Mouse (Mus musculus) C2C12 (cell line): ENCODE results near the gene Celf2.

Experiments used
- CTCF ChIP-seq: IDR thresholded peaks from one replicate; pipeline ENCODE4 v1.5.1; 2011; ENCODE audit not compliant: control insufficient read depth, insufficient read depth, insufficient read length
- FOSL1 ChIP-seq: IDR thresholded peaks from one replicate; pipeline ENCODE4 v1.8.0; 2011; ENCODE audit warnings: mild to moderate bottlenecking, low read length; ENCODE audit not compliant: poor library complexity, insufficient read depth, severe bottlenecking
- MAX ChIP-seq: IDR thresholded peaks from one replicate; pipeline ENCODE4 v1.6.1; 2011; ENCODE audit warnings: mild to moderate bottlenecking, control low read depth
- MYOD1 ChIP-seq: IDR thresholded peaks from one replicate; pipeline ENCODE4 v1.6.1; 2011; ENCODE audit warnings: low read depth; ENCODE audit not compliant: control insufficient read depth, insufficient read length
- USF1 ChIP-seq: IDR thresholded peaks from one replicate; pipeline ENCODE4 v1.6.1; 2011; ENCODE audit warnings: low read depth, mild to moderate bottlenecking, control low read depth, moderate library complexity

GRCm38 (mm10) chr2:6794858-6795257 lies 714.5 kb downstream of the Celf2 start:
- no peak for TF ChIP-seq CTCF
- TF ChIP-seq USF1: no peak
- TF ChIP-seq MAX: no peak
- TF ChIP-seq FOSL1: no peak
- peak; percentile 54 for TF ChIP-seq MYOD1
